Mouse (Mus musculus) heart, adult 2 months (tissue): Measurements from ENCODE around the gene Zfp704.

Experiments
- CTCF ChIP-seq: fragments of 200-600 bp; IDR thresholded peaks from 2 replicates; pipeline ENCODE4 v1.8.1; 2022; ENCODE audit warnings: antibody characterized with exemption, mild to moderate bottlenecking, moderate library complexity
- POLR2A ChIP-seq: fragments of 200-500 bp; IDR thresholded peaks from 2 replicates; pipeline ENCODE4 v1.6.1; 2011; ENCODE audit warnings: mild to moderate bottlenecking, low read depth, low read length, control low read depth; ENCODE audit not compliant: insufficient read depth

GRCm38 (mm10) chr3:9491766-9492283 is 118.1 kb downstream of the Zfp704 start:
- TF ChIP-seq CTCF: no peak
- TF ChIP-seq POLR2A: no peak
